Mouse (Mus musculus): ENCODE measurements around the gene Mark4.

DNA sequence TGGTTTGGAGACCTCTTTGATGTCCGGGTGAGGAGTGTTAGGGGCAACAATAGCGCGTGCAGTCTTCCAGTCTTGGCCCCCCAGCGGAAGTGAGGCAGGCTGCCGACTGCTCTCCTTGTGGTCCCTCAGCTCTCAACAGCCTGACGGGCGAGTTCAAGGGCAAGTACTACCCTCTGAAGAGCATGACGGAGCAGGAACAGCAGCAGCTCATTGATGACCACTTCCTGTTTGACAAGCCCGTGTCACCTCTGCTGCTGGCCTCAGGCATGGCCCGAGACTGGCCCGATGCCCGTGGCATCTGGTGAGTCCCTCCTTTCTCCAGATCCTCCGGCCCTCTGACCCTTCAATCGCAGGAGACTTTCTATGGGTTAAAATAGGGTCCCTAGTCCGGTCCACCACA lies 42.0 kb downstream of the Mark4 start:
- no peak for TF ChIP-seq ZNF384 (IDR thresholded peaks at IDR 0.05; ENCODE audit: low read depth, low read length)
- no peak for TF ChIP-seq CHD2 (IDR thresholded peaks at IDR 0.05; ENCODE audit: low read depth, low read length)
